Mouse (Mus musculus): ENCODE measurements around the gene Zfand6. TPM values are rescaled to one million over a fixed set of nuclear protein-coding genes. Genes with fewer than 3 reads are reported as not detected.

Gene Zfand6
- total RNA-seq, 2 experiments from 2014 or later: 138 to 143 TPM

GRCm38 (mm10) chr7:84594087-84594916 is 95.5 kb downstream of the Zfand6 start:
- peak; percentile 31 for DNase-seq

- no peak for DNase-seq
Observed at GRCm38 (mm10) chr7:84591347-84591746, 98.4 kb downstream of the Zfand6 start.

- DNase-seq: no peak
Observed at GRCm38 (mm10) chr7:84590622-84591021, 99.1 kb downstream of the Zfand6 start.

- DNase-seq: no peak
Observed at GRCm38 (mm10) chr7:84587101-84587783, 102.5 kb downstream of the Zfand6 start.

GRCm38 (mm10) chr7:84586360-84587100 is 103.2 kb downstream of the Zfand6 start:
- DNase-seq: no peak

GRCm38 (mm10) chr7:84585086-84585485 is 104.7 kb downstream of the Zfand6 start:
- no peak for DNase-seq

- DNase-seq: no peak
Observed at GRCm38 (mm10) chr7:84579769-84580168, 110.0 kb downstream of the Zfand6 start.

- DNase-seq: no peak
Observed at GRCm38 (mm10) chr7:84578841-84579240, 110.9 kb downstream of the Zfand6 start.

- no peak for DNase-seq
Observed at GRCm38 (mm10) chr7:84577034-84577433, 112.7 kb downstream of the Zfand6 start.

- DNase-seq: no peak
Observed at GRCm38 (mm10) chr7:84566200-84566599, 123.6 kb downstream of the Zfand6 start.

- no peak for DNase-seq
Observed at GRCm38 (mm10) chr7:84564236-84564635, 125.5 kb downstream of the Zfand6 start.

Other genes with a start within 250 kb of the Zfand6 start
- gene Gm2115, start 161.0 kb downstream of the Zfand6 start, total RNA-seq (2021): 10 to 100 TPM; 10.1 to 10.2 TPM
- gene Fah, start 83.2 kb downstream of the Zfand6 start, total RNA-seq (2021): 10 to 100 TPM; 57.6 to 84.5 TPM
- gene Olfr291, start 163.6 kb upstream of the Zfand6 start, total RNA-seq (2021): not detected